Mouse (Mus musculus) kidney, adult 18-20 months (tissue): ENCODE measurements at regions not wholly inside any gene's neighbourhood (a gene's known extent, or its start where the extent isn't known, plus 50 kb on each side); places are given as distances from the start of the nearest gene placed in this dataset.

Source experiments
- DNase-seq: peaks from one replicate; pipeline ENCODE4 v3.0.0; 2021

DNA sequence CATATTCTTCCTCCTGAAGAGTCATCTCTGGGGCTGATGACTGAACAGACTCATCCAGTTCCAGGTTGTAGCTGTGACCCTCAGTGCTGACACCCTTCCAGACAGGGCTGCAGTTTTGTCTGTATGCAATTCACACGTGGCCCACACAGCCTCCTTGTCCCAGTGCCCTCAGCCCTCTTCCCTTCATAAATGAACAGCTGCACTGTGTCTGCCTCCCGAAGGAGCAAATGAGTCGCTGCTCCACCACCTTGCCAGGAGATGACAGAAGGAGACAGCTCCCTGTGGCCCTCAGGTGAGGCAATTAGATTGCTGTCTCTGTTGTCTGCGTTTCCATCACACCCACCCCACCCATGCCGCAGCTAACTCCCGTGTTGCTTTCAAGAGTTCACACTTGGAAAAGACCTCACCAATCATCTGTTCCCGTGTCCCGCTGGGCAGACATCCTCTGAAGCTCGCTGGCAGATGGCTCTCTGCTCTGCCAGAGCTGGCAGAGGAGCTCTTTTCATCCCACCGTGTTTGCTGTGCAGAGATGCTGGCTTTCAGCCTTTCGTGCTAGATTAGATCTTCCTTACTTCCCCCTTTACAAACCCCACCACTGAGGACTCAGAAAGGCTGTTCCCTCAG is 135.5 kb upstream of the Slc35f3 start:
- DNase-seq, result no peak

DNA sequence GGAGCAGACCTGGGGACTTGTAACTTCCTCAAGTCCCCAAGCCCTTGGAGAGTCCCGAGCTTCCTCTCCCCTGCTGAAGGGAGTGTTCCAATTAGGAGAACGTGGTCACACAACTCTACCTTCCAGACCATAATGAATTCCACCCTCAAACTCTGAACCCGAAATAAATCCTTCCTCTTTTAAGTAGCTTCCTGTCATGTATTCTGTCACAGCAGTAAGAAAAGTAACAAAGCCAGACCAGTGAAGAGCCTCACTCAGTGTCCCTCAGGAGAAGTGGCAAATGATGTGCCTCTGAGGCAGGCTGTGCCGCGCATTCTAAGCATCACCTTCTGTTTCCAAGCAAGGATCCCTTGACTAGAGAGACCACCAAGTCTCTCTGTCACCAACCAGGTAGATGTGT is 134.4 kb upstream of the Slc35f3 start:
- no peak for DNase-seq

GRCm38 (mm10) chr8:126165486-126166095 is 132.8 kb upstream of the Slc35f3 start:
- no peak for DNase-seq

- DNase-seq, result no peak
Measured at GRCm38 (mm10) chr8:126166394-126166793, 132.0 kb upstream of the Slc35f3 start.

- DNase-seq, result no peak
Measured at GRCm38 (mm10) chr8:126174451-126174850, 123.9 kb upstream of the Slc35f3 start.

DNA sequence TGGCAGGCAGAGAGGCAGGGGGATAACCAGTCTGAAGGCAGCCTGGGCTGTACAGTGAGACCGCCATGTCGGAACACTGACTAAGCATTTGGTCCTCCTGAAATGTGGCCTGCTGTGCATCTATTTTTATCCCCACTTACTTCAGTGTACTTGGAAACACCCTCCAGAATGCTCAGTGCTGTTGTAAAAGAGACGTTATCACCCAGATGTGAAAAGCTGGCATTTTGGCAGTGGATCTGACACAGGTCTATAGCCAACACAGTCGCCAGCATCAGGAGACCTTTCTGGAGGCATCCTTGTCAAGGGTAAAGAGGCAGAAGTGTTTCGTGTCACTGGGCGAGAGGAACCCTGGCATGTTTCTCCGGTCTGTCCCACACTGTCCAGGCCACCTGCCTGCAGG is 122.1 kb upstream of the Slc35f3 start:
- no peak for DNase-seq

GRCm38 (mm10) chr8:126177855-126178254 is 120.5 kb upstream of the Slc35f3 start:
- no peak for DNase-seq

GRCm38 (mm10) chr8:126188741-126189285 is 109.5 kb upstream of the Slc35f3 start:
- DNase-seq, result no peak

GRCm38 (mm10) chr8:126195616-126196015 is 102.7 kb upstream of the Slc35f3 start:
- no peak for DNase-seq

- no peak for DNase-seq
Measured at GRCm38 (mm10) chr8:126210561-126210960, 87.8 kb upstream of the Slc35f3 start.

- DNase-seq, result no peak
Measured at GRCm38 (mm10) chr8:126212802-126213201, 85.6 kb upstream of the Slc35f3 start.

- DNase-seq, result no peak
Measured at GRCm38 (mm10) chr8:126214571-126214970, 83.8 kb upstream of the Slc35f3 start.

DNA sequence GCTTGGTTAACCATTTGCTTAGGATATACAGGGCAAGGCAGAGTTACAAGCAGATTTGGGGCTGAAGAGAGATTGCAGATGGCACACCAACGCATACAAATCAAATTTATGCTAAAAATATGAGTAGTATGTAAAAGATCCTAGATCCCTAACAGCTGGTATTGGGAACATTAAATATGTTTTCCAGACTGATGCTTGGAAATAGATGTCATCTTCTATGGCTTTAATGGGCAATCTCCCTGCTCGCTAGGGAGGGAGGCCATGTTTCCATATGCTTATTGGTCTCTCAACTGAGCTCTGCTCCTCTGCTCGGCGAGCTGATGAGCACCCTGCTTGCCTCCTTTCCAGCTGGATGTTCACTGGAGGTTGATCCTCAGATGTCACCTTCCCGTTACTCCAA is 82.0 kb upstream of the Slc35f3 start:
- DNase-seq, result no peak

DNA sequence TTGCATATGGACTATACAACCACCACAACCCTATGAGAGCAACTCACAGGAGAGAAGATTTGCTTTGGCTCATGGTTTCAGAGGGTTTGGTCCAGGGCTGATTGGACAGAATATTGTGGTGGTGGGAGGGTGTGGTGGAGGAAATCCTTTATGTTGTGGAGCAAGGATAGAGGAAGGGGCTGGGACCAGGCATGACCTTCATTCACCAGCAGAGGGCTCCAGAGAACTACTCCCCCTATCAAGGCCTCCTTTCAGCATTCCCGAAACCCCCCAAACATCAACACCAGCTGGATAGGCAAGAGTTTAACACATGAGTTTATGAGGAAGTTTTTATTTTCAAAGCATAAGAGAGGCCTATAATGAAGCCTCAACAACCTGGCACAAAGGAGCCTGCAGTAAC is 76.7 kb upstream of the Slc35f3 start:
- DNase-seq, result no peak

GRCm38 (mm10) chr8:126231801-126232200 is 66.6 kb upstream of the Slc35f3 start:
- DNase-seq, result no peak

GRCm38 (mm10) chr8:126232521-126232920 is 65.8 kb upstream of the Slc35f3 start:
- no peak for DNase-seq

DNA sequence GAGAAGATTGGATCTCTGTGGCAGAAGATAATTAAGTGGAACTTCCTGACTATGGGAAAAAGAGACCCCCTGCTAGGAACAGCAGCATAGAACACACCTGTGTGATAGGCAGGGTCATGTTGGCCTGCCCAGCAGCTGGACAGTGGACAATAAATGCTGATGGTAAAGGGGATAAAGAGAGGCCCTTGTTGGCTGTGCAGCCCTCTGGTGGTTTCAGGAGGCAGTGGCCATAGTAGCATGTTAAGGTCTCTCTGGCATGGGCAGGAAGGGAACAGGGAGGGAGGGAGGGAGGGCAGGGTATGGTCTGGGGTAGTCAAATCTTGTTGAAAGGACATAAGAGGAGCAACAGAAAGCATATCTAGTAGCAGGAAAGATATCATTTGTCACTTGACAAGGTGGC is 58.7 kb upstream of the Slc35f3 start:
- no peak for DNase-seq

- DNase-seq, result no peak
Measured at GRCm38 (mm10) chr8:126244321-126244720, 54.0 kb upstream of the Slc35f3 start.
